Comparison of ENCODE assay signal across 8 mouse cellular contexts in genomic region chr9:108296453-108297355, GRCm38 (mm10). TPM values are rescaled to one million over a fixed set of nuclear protein-coding genes. Genes with fewer than 3 reads are reported as not detected.
DNase-seq lines count a peak whose midpoint lies in the region; ATAC-seq and TF ChIP-seq lines count a peak whose summit lies in the region.

TSS of gene Amt (plus strand) at chr9:108296853.

- H3K9me3 ChIP-seq in forebrain, embryonic 11.5 days (ENCODE audit: control insufficient read depth, low read length): no peaks in the 10 kb centered on the region
- no peaks in the 10 kb centered on the region for H3K9me3 ChIP-seq in kidney, embryonic 15.5 days (replicated peaks)
- no peaks in the 10 kb centered on the region for H3K9me3 ChIP-seq in liver, embryonic 14.5 days (ENCODE audit: control insufficient read depth, low read length)

- intact Hi-C loops in gastrocnemius, adult 2 months (cut with DNase I): no loop called here

- no peak for TF ChIP-seq CTCF in gastrocnemius, adult 2 months (IDR thresholded peaks at IDR 0.05)
- TF ChIP-seq CTCF in liver, embryonic 14.5 days (IDR thresholded peaks at IDR 0.05; ENCODE audit: low read depth): no peak
- TF ChIP-seq CTCF in thymus, adult 2 months (IDR thresholded peaks at IDR 0.05; ENCODE audit: borderline replicate concordance, control insufficient read depth, extremely low read depth, insufficient read depth, low read length, poor library complexity): no peak

- DNase-seq in gastrocnemius, adult 2 months: no peak
- no peak for DNase-seq in gastrocnemius, adult 18-20 months (ENCODE audit: low spot score)
- DNase-seq in ZHBTc4 (ENCODE audit: low read depth, low spot score): peak; percentile 99
- DNase-seq in forebrain, embryonic 11.5 days (ENCODE audit: low spot score): peak; percentile 75
- peak in 1 of 3 experiments; percentile 44 for DNase-seq in liver, embryonic 14.5 days (ENCODE audit: low read depth in 3 of 3, low spot score in 3 of 3)
- DNase-seq in retina, postnatal 1 day: peak; percentile 90
- DNase-seq in thymus, adult 2 months: no peak

- H3K36me3 ChIP-seq in forebrain, embryonic 11.5 days (ENCODE audit: control insufficient read depth, insufficient read depth, low read length): no peaks in the 10 kb centered on the region; the same call in 1 of the 2 replicates
- H3K36me3 ChIP-seq in kidney, embryonic 15.5 days: peaks cover 38% of the 10 kb centered on the region
- no peaks in the 10 kb centered on the region for H3K36me3 ChIP-seq in liver, embryonic 14.5 days (replicated peaks; ENCODE audit: control insufficient read depth, insufficient read depth, low read depth)
- no peaks in the 10 kb centered on the region for H3K36me3 ChIP-seq in thymus, adult 2 months (ENCODE audit: control insufficient read depth, insufficient read depth, low read length)

- H3K27me3 ChIP-seq in forebrain, embryonic 11.5 days (ENCODE audit: control insufficient read depth, insufficient read depth, low read length): no peaks in the 10 kb centered on the region
- no peaks in the 10 kb centered on the region for H3K27me3 ChIP-seq in kidney, embryonic 15.5 days
- no peaks in the 10 kb centered on the region for H3K27me3 ChIP-seq in liver, embryonic 14.5 days (ENCODE audit: control insufficient read depth, insufficient read depth, low read length)
- H3K27me3 ChIP-seq in thymus, adult 2 months (ENCODE audit: control insufficient read depth, insufficient read depth, low read length): no peaks in the 10 kb centered on the region

- H3K9ac ChIP-seq in forebrain, embryonic 11.5 days (ENCODE audit: low read length): peak within 1 kb of the TSS; percentile 55
- peak within 1 kb of the TSS; percentile 42 for H3K9ac ChIP-seq in kidney, embryonic 15.5 days
- H3K9ac ChIP-seq in liver, embryonic 14.5 days (replicated peaks): peak within 1 kb of the TSS; percentile 27; the same call in 1 of the 2 replicates

- ATAC-seq in forebrain, embryonic 11.5 days (replicated peaks; ENCODE audit: low FRiP score): peak; percentile 86
- ATAC-seq in kidney, embryonic 15.5 days (replicated peaks; ENCODE audit: low FRiP score): peak; percentile 91
- ATAC-seq in liver, embryonic 14.5 days (ENCODE audit: insufficient read depth): peak; percentile 65

- peak within 1 kb of the TSS; percentile 53 for H3K4me2 ChIP-seq in forebrain, embryonic 11.5 days (ENCODE audit: low read depth, low read length, severe bottlenecking)
- H3K4me2 ChIP-seq in kidney, embryonic 15.5 days: peak within 1 kb of the TSS; percentile 55
- peak within 1 kb of the TSS; percentile 21 for H3K4me2 ChIP-seq in liver, embryonic 14.5 days (ENCODE audit: low read depth)

- 18% methylated on average over 18 of the region's 18 CpGs for WGBS in forebrain, embryonic 11.5 days
- 18% methylated on average over 18 of the region's 18 CpGs for WGBS in kidney, embryonic 15.5 days
- 49% methylated on average over 18 of the region's 18 CpGs for WGBS in liver, embryonic 14.5 days (ENCODE audit: insufficient replicate concordance)
- 88% methylated on average over 18 of the region's 18 CpGs for WGBS in thymus, adult 2 months

- TF ChIP-seq EP300 in liver, embryonic 14.5 days (IDR thresholded peaks at IDR 0.05; ENCODE audit: low read depth): no peak

- peak within 1 kb of the TSS; percentile 41; the same call in 1 of the 2 replicates for H3K4me3 ChIP-seq in gastrocnemius, adult 2 months
- H3K4me3 ChIP-seq in forebrain, embryonic 11.5 days (ENCODE audit: low read depth, low read length): peak within 1 kb of the TSS; percentile 30
- peak within 1 kb of the TSS; percentile 42 for H3K4me3 ChIP-seq in kidney, embryonic 15.5 days (replicated peaks)
- peak within 1 kb of the TSS; percentile 31 to 45; a peak in 3 of 4 replicates for H3K4me3 ChIP-seq in liver, embryonic 14.5 days (ENCODE audit: insufficient read depth in 1 of 2, low read depth in 2 of 2, low read length in 2 of 2)
- no peak within 1 kb of the TSS for H3K4me3 ChIP-seq in thymus, adult 2 months (ENCODE audit: control insufficient read depth, insufficient read depth, low read length)

- H3K4me1 ChIP-seq in forebrain, embryonic 11.5 days (replicated peaks; ENCODE audit: control insufficient read depth, insufficient read depth, low read length): peaks cover 10% of the 10 kb centered on the region
- peaks cover 25% of the 10 kb centered on the region for H3K4me1 ChIP-seq in kidney, embryonic 15.5 days
- no peaks in the 10 kb centered on the region for H3K4me1 ChIP-seq in liver, embryonic 14.5 days (replicated peaks; ENCODE audit: control insufficient read depth in 2 of 2, insufficient read depth in 2 of 2, low read length in 1 of 2)
- no peaks in the 10 kb centered on the region for H3K4me1 ChIP-seq in thymus, adult 2 months (replicated peaks; ENCODE audit: control insufficient read depth, insufficient read depth, low read length)

- TF ChIP-seq POLR2A in thymus, adult 2 months (IDR thresholded peaks at IDR 0.05; ENCODE audit: control insufficient read depth, extremely low read depth, insufficient read depth, low read length, poor library complexity): no peak

- no peak within 1 kb of the TSS for H3K27ac ChIP-seq in gastrocnemius, adult 2 months
- H3K27ac ChIP-seq in forebrain, embryonic 11.5 days (ENCODE audit: low read depth, low read length): peak within 1 kb of the TSS; percentile 62
- H3K27ac ChIP-seq in kidney, embryonic 15.5 days: peak within 1 kb of the TSS; percentile 88
- H3K27ac ChIP-seq in liver, embryonic 14.5 days: peak within 1 kb of the TSS; percentile 27
- H3K27ac ChIP-seq in thymus, adult 2 months (ENCODE audit: control insufficient read depth, insufficient read depth, low read length): no peak within 1 kb of the TSS

RNA-seq across cellular contexts. Expression of gene Amt, which starts in this region (rescaled TPM):
- 1 to 10 TPM; 1.0 to 1.4 TPM for total RNA-seq in gastrocnemius, adult 2 months (2021)
- 1 to 10 TPM in 1 of 2 experiments, under 1 TPM in 1; 0.83 to 1.0 TPM for total RNA-seq in gastrocnemius, adult 18-20 months (2021)
- 25.1 and 25.9 TPM in 2 replicates for polyA plus RNA-seq in forebrain, embryonic 11.5 days (2014; fragmentation: Nextera tagmentation; extraction: Ambion mirVana)
- 35.9 and 38.0 TPM in 2 replicates for polyA plus RNA-seq in kidney, embryonic 15.5 days (2015; fragmentation: Nextera tagmentation; extraction: Ambion mirVana)
- 6.1 and 7.5 TPM in 2 replicates for polyA plus RNA-seq in liver, embryonic 14.5 days (2012; rRNA removed)
- 7.2 and 7.7 TPM in 2 replicates for polyA plus RNA-seq in liver, embryonic 14.5 days (2014; fragmentation: Nextera tagmentation; extraction: Ambion mirVana)
- 3.2 and 4.4 TPM in 2 replicates for polyA plus RNA-seq in thymus, adult 2 months (2012; rRNA removed)

Comparison
In these comparisons a context has a peak if more than half of its experiments do, and no peak if none do; other contexts are left out.
1. DNase-seq: peak in ZHBTc4 (single experiment), forebrain, embryonic 11.5 days (single experiment) and retina, postnatal 1 day (single experiment); none in gastrocnemius, adult 2 months (single experiment), gastrocnemius, adult 18-20 months (single experiment) and thymus, adult 2 months (single experiment).
2. H3K27ac ChIP-seq: peak in forebrain, embryonic 11.5 days (single experiment), kidney, embryonic 15.5 days (single experiment) and liver, embryonic 14.5 days (single experiment); none in gastrocnemius, adult 2 months (single experiment) and thymus, adult 2 months (single experiment).
3. Peak in every context shown above with its lines, with median percentiles within 50 percentile points of each other: ATAC-seq, H3K4me2 ChIP-seq and H3K9ac ChIP-seq.